ENCODE assay signal across 9 mouse cellular contexts in the genomic region with DNA sequence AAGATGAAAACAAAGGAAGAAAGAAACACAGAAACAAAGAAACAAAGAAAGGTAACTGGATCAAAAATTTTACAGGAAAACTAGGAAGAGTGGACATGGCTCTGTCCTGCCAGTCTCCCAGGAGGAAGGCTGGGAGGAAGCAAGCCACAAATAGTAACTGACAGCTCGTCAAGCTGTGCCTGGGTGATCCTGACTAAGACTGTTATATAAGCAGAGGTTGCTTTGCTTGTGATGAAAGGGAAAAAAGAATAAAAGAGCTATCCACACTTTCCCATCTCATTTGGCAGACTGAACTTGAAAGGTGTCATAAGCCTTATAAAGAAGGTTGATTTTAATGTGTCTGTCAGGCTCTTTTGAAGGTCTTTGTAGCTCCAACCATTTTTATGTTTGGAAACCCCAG.
DNase-seq lines count a peak whose midpoint lies in the region; ATAC-seq and TF ChIP-seq lines count a peak whose summit lies in the region.
"Had no signal": no experiment of that assay in that cellular context is flagged by ENCODE, and none has a peak within 500 bp of the region (broad histone marks: within the 10 kb centered on the region; RNA-seq: fewer than 3 reads in every experiment).

No protein-coding gene starts in this region.

- 12% methylated on average over 1 of the region's 1 CpGs for WGBS in heart, adult 2 months
- WGBS in heart, embryonic 11.5 days (ENCODE audit: insufficient replicate concordance) = 11% methylated on average over 1 of the region's 1 CpGs

- intact Hi-C loops in heart, adult 2 months (cut with DNase I) = no loop called here

- TF ChIP-seq POLR2A in heart, adult 2 months (IDR thresholded peaks at IDR 0.05; ENCODE audit: insufficient read depth, low read depth, low read length) = no peak
- TF ChIP-seq POLR2A in cortical plate, adult 2 months (IDR thresholded peaks at IDR 0.05; ENCODE audit: extremely low read depth, insufficient read depth, low read length) = no peak

- no peak overlapping the region for H3K9ac ChIP-seq in heart, adult 2 months (ENCODE audit: low read depth, low read length)
- no peak overlapping the region for H3K9ac ChIP-seq in heart, embryonic 11.5 days (ENCODE audit: low read depth, low read length)
- H3K9ac ChIP-seq: intestine, embryonic 15.5 days had no signal

- ATAC-seq in heart, embryonic 11.5 days (replicated peaks; ENCODE audit: insufficient number of reproducible peaks, low FRiP score, low TSS enrichment) = no peak
- ATAC-seq: intestine, embryonic 15.5 days had no signal

- 0 out of 2 replicates have a peak overlapping the region, but pooled peaks have one; percentile 8 for H3K4me3 ChIP-seq in heart, adult 2 months
- H3K4me3 ChIP-seq in heart, embryonic 11.5 days (ENCODE audit: low read depth, low read length) = no peak overlapping the region
- H3K4me3 ChIP-seq in cortical plate, adult 2 months (ENCODE audit: insufficient read depth, low read length) = no peak overlapping the region
- H3K4me3 ChIP-seq: intestine, embryonic 15.5 days had no signal

- no peaks in the 10 kb centered on the region for H3K9me3 ChIP-seq in heart, embryonic 11.5 days (replicated peaks; ENCODE audit: control insufficient read depth, low read length)
- H3K9me3 ChIP-seq: intestine, embryonic 15.5 days had no signal

- no peak overlapping the region for H3K4me2 ChIP-seq in heart, embryonic 11.5 days
- H3K4me2 ChIP-seq: intestine, embryonic 15.5 days had no signal

- H3K36me3 ChIP-seq in heart, adult 2 months (ENCODE audit: control insufficient read depth, insufficient read depth, low read length) = no peaks in the 10 kb centered on the region
- H3K36me3 ChIP-seq in heart, embryonic 11.5 days (ENCODE audit: control insufficient read depth, insufficient read depth, low read length) = no peaks in the 10 kb centered on the region
- H3K36me3 ChIP-seq: intestine, embryonic 15.5 days had no signal

- no peaks in the 10 kb centered on the region for H3K27me3 ChIP-seq in heart, adult 2 months (ENCODE audit: control insufficient read depth, insufficient read depth, low read length)
- no peaks in the 10 kb centered on the region for H3K27me3 ChIP-seq in heart, embryonic 11.5 days (ENCODE audit: control insufficient read depth, insufficient read depth, low read length)
- H3K27me3 ChIP-seq: intestine, embryonic 15.5 days had no signal

- no peaks in the 10 kb centered on the region for H3K79me2 ChIP-seq in heart, adult 2 months (replicated peaks; ENCODE audit: control insufficient read depth, insufficient read depth, low read length)

- TF ChIP-seq CTCF in heart, adult 2 months (IDR thresholded peaks at IDR 0.05) = no peak
- TF ChIP-seq CTCF in cortical plate, adult 2 months (IDR thresholded peaks at IDR 0.05; ENCODE audit: extremely low read depth, insufficient read depth, low read length) = no peak

- H3K4me1 ChIP-seq in heart, adult 2 months (ENCODE audit: control insufficient read depth, insufficient read depth, low read length) = no peaks in the 10 kb centered on the region
- H3K4me1 ChIP-seq in heart, embryonic 11.5 days (ENCODE audit: control insufficient read depth, insufficient read depth, low read length) = no peaks in the 10 kb centered on the region
- H3K4me1 ChIP-seq in cortical plate, adult 2 months (ENCODE audit: control insufficient read depth, insufficient read depth, low read length) = peaks cover 4% of the 10 kb centered on the region
- H3K4me1 ChIP-seq: intestine, embryonic 15.5 days had no signal

- no peak for TF ChIP-seq EP300 in heart, adult 2 months (IDR thresholded peaks at IDR 0.05; ENCODE audit: insufficient read depth, low read depth, low read length)

- DNase-seq in heart, adult 2 months = peak; percentile 17 to 28
- DNase-seq in cerebellum, adult 11 months = peak; percentile 68
- peak; percentile 71 to 77 for DNase-seq in left cerebral cortex, adult 9 months (ENCODE audit: low spot score in 2 of 2)
- no peak for DNase-seq in kidney, postnatal 25 days
- DNase-seq in adrenal gland, adult 2 months = no peak
- DNase-seq in kidney, adult 11 months = no peak

- peak overlapping the region; percentile 56 for H3K27ac ChIP-seq in heart, adult 2 months
- no peak overlapping the region for H3K27ac ChIP-seq in heart, embryonic 11.5 days (ENCODE audit: low read depth, low read length)
- peak overlapping the region; percentile 97 for H3K27ac ChIP-seq in cortical plate, adult 2 months (ENCODE audit: insufficient read depth, low read length)
- H3K27ac ChIP-seq: intestine, embryonic 15.5 days had no signal

Comparison
In these comparisons a context has a peak if more than half of its experiments do, and no peak if none do; other contexts are left out.
1. DNase-seq: peak in heart, adult 2 months (2 of 2), cerebellum, adult 11 months (single experiment) and left cerebral cortex, adult 9 months (2 of 2); none in kidney, postnatal 25 days (0 of 2), adrenal gland, adult 2 months (single experiment) and kidney, adult 11 months (single experiment).